Mouse (Mus musculus): ENCODE measurements around the gene Fam92b. TPM values are rescaled to one million over a fixed set of nuclear protein-coding genes. Genes with fewer than 3 reads are reported as not detected.

Gene Fam92b
- total RNA-seq, 4 experiments from 2014 or later = 0.48 to 1.9 (median 0.86) TPM

DNA sequence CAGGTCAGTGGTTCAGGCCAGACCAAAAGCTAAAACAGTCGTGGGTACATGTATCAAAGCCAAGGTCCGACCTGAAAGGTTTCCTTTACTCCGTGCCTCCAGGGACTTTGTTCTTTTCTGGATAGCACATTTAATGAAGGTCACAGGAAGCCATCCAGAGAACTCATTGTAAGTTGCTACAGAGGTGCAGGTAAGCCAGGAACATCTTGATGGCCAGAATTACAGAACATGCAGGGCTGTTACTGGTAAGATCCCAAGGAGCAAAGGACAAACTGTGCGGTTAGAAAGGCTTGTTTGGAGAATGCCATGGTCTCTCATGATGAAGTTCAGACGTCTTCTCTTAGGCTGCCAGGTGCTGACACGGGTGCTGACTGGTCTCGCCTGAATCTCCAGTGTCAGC is 60.7 kb downstream of the Fam92b start:
- DNase-seq (ENCODE audit: low spot score in 2 of 2) = no peak

Other genes starting within 250 kb of the Fam92b start
- 1 to 10 TPM; 2.3 to 2.9 (median 2.5) TPM for gene Crispld2, start 185.0 kb downstream of the Fam92b start, total RNA-seq (2022)
- gene Zdhhc7, start 76.0 kb downstream of the Fam92b start, total RNA-seq (2022) = 10 to 100 TPM; 26.3 to 44.6 (median 34.0) TPM
- gene 6430548M08Rik, start 63.3 kb downstream of the Fam92b start, total RNA-seq (2022) = 100 to 1,000 TPM; 219 to 271 (median 241) TPM
- 10 to 100 TPM; 71.5 to 78.0 (median 73.1) TPM for gene Gse1, start 51.0 kb upstream of the Fam92b start, total RNA-seq (2022)